Mouse (Mus musculus): ENCODE data around the gene Stk33.

Stk33 gene

DNA sequence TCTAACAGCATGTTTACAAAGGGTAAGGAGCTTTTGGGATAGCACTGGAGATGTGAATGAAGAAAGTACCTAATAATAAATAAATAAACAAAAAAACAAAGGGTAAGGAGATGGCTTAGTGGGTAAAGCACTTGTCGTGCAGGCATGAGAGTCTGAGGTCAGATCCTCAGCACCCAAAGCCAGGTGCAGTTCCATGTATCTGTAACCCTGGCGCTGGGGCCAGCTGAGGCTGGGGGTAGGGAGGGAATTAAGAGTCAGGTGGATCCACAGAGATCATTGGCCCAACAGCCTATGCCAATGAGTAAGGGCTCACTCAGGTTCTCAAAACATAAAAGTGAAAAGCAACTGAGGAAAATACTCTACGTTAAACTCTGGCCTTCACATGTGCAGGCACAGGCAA is 91.6 kb downstream of the Stk33 start:
- DNase-seq: no peak

DNA sequence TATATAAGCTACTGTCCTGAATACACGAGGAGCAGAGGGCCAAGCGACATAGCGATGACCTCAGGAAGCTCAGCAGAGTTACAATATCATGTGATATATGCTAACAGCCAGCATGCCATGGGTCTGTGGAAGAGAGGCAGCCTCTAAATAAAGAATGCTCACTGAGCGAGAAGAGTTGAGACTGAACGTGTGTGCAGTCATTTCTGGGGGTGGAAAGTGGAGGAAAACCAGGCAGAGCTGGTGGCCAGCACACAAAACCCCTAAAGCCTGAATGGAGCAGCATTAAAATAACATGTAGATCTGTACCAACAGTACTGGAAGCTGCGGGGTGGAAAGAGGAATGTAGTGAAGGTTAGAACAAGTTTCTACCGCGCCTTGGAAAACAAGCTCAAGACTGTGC is 107.2 kb downstream of the Stk33 start:
- DNase-seq: no peak

DNA sequence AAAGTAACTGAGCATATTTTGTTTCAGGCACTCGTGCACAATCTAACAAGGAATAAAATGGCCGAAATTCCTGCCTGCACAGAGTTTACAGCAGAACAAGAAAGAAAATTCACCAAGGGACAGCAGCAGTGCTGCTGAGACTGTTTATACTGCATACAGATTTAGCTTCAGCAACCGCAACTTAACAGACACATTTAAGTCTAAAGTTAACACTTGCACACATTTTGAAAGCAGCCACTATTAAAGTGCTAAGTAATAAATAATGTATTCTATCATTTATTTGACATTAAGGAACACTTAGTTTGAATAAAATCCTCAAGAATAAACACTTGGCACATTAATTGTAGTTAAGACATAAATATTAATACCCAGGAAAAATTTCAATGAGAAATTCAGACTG is 110.1 kb downstream of the Stk33 start:
- no peak for DNase-seq

DNA sequence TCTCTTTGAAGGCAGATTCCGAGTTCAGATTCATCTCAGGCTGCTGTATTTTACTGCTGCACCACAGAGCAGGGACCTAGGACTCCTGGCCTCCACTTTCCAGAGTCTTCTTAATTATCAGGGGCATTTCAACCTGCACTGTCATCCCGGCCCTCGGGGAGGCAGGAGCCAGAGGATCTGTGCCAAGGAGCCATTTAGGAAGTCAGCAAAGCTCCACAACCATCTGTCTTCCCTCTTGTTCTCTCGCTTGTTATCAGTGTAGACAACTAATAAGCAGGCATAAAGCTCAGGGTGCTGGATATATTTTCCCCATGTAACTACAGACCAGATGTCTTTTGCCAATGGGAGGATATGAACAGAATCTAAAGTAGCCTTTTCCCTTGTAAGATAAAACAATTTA is 112.1 kb downstream of the Stk33 start:
- no peak for DNase-seq

DNA sequence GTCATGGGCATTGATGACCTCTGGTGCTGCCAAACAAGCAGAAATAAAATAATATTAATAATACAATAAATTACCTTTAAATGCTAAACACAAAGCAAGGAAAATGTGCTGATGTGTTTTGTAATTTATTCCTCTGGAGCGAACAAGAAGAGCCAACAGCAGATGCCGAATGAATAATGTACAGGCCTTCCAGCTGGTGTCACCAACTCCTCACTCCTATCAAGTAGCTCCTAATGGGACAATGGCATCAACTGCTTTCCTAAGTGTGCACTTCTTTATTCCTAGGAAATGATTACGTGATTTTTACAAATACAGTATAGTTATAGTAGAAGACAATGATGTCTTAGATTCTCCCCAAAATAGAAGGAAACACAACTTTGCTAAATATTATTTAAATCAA is 113.2 kb downstream of the Stk33 start:
- DNase-seq: no peak

DNA sequence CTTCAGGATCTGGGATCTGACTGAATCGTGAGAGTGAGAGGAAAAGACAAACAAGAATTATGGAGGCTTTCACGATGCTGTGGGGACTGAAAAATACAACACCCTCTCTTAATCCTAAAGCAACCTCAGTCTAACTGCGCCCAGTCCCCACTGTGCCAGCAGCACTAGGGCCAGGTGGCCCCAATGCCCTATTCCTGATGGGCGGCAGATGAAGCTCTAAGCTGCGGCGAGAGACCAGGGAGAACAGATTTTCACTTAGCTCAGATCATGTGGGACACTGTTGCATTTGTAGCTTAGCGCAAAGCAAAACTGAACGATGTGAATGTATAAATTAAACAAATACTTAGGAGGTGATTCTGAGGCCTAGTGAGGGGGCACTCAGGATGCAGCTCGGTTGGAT is 113.7 kb downstream of the Stk33 start:
- no peak for DNase-seq

DNA sequence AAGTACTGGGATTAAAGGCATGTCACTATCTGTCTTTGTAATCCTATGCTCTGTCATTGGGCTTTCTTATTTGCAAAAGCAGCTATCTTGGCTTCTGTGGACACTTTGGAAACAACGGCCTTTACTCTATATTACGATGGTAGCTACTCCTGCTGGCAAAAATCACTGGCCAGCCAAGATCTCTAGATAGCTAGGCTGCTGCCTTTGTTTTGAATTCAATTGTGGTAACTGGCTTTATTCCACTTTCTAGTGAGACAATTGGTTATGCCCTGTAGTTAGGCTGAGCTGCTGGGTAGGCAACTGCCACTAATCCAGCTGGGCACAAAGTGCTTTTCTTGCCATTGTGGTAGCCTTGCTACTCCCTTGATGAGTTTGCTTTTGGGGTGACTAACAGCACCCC is 129.4 kb downstream of the Stk33 start:
- no peak for DNase-seq

DNA sequence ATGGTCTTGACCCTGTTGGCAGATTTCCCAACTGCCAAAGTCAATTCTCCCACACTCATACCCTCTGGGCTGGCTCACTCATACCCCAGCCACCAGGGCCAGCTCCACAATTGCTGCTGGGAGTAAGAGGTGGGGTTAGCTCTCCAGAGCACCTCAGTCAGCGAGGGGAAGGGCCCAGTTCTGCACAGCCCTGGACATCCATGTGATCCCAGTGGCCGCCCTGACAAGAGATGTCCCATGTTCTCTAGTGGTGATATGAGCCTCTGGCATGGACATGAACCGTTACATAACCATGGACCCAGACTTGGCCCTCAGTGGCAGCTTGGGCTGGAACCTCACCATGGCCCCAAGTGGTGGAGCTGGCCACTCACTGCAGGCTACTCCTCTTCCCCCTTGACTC is 143.1 kb downstream of the Stk33 start:
- DNase-seq: no peak

DNA sequence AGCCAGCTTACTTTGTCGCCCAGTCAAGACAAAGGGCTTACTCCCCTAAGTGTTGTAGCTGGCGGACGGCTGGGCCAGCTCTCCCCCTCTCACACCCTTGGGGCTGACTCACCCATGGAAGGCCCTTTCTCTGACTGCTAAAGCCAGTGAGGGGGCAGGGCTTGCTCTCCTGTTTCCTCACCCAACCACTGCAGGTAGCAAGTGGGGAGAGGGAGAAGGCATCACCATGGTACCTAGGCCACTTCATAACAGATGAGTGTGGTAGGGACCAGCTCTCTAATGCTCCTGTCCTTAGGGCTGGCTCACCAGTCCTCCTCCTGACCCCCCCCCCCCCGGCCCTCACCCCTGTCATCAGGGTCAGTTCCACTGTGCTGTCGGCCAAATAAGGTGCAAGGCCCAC is 143.5 kb downstream of the Stk33 start:
- DNase-seq: no peak

DNA sequence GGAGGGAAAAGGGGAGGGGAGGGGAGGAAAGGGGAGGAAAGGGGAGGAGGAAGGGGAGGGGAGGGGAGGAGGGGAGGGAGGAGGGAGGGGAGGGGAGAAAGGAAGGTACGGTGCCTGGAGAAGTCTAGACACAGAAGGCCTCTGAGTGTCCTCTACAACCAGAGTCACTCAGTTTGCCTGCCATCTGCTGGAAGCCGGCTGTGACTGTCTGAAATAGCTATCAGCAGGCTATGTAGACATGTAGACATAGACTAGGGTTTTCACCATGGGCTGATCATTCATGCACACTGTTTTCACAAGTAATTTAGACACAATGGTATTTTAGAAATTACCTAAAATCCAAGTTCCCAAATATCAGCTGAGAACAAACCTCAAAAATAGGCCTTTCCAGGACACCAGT is 148.4 kb downstream of the Stk33 start:
- DNase-seq: no peak

DNA sequence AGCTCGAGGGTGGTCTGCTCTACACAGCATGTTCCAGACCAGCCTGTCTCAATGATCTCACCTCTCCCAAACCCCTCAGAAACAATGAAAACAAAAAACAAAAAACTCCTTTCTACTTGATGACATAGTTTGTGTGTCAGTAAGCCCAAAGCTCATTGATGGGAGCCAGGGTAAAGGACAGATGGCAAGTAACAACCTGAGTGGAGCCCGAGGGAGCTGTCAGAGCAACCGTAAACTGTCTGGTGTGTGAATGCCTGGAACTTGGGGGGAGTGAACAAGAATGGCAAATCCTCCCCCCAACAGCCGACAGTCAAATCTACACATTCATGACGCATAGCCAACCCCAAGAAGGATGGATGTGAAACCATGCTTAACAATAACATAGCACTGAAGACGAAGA is 149.8 kb downstream of the Stk33 start:
- DNase-seq: no peak

DNA sequence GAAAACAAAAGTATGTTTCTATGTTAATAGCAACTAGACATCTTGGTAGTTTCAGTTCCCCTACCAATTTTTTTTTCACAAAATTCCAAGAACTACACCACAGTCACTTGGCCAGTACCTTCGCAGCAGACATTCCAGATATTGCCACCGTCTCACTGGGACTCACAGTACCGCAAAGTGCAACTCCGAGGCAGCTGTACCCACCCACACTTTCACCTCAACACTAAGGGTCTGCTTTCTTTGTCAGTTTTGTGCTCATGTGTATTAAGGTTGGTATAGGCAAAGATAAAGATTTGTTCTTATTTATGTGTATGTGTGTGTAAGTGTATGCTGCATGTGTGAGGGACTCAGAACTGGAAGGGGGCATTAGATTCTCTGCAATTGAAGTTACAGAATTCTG is 156.8 kb downstream of the Stk33 start:
- DNase-seq: no peak

DNA sequence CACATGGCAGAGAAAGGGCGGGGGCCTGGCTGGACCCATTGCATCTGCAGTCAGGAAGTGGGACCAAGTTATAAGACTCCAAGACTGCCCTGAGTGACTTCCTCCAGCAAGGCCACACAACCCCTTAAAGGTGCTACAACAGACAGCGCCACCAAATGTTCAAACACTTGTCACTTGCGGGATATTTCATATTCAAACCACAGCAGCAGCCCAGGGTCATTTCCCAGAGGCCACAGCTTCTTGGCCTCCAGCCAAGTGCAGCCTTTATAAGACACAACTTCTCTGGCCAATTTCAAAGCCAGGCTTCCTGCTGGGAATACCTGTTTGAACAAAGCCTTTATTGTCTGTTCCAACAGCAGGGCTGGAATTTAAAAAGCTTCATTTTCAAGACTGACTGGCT is 162.3 kb downstream of the Stk33 start:
- no peak for DNase-seq

DNA sequence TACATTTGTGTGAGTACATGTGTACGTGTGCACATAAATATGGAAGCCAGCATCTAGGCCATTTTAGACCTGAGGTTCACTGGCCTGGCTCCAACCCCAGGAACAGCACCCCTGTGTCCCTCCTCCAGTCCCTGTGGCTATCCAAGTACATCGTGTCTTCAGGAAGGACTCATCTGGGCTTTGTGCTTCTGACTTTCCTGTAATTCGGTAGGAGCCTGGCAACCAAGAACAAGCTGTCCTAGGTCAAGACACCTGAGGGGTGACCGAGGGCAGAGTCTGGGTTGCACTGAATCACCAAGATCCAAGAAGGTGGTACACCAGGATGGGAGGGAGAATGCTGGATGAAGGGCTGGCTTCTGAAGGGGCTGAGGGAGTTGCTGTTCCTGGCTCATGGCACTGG is 163.0 kb downstream of the Stk33 start:
- DNase-seq: no peak

DNA sequence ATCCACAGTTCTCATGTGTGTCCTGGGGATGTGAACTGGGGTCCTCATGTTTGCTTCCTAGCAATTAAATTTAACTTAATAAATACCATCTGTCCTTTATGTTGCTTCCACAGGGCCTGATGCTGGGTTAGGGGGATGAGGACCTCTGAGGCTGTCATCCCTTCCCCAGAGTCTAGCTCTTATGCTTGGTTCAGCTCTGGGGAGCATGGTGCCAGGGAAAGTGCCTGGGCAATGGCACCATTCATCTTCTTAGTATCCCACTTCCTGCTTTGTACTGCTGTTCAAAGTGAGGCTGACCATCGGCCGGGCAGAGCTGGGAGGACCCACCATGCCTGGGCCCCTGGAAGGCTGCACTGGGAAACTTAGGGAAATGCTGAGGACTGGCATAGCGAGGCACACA is 163.7 kb downstream of the Stk33 start:
- no peak for DNase-seq

DNA sequence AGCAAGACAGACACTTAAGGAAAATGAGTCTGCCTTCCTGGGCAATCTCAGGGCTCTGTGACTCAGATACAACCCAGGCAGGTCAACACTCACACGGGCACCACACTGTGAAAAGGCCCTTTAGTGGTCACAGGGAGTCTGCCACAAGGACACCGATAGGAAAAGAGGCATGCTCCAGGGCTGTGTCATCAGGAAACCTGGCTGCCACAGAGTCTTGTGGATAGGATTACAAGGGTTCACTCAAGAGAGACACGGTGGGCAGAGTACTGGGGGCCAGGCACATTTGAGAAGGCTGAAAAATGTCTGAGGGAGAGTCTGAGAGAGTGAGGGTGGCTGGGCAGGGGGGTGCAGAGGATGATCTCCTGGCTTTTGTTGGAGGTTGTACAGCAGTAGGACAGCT is 164.6 kb downstream of the Stk33 start:
- DNase-seq: no peak

DNA sequence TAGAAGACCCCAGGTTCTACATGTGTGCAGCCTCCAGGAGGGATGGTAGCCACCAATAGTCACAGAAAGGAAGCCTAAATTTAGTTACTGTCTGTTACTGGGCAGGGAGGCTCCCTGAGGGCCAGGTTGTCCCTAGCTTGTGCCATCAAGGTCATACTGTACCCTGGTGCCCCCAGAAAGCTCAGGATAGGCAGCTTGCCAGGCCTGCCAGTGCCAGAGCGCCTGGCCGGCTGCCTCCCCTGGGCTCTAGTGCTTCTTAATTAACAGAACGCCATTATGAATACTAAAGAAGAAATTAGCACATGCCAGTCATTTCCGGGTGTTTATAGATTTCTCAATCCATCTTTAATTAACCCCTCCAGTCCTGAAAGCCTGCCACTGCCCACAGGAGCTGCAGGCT is 169.8 kb downstream of the Stk33 start:
- DNase-seq: no peak

DNA sequence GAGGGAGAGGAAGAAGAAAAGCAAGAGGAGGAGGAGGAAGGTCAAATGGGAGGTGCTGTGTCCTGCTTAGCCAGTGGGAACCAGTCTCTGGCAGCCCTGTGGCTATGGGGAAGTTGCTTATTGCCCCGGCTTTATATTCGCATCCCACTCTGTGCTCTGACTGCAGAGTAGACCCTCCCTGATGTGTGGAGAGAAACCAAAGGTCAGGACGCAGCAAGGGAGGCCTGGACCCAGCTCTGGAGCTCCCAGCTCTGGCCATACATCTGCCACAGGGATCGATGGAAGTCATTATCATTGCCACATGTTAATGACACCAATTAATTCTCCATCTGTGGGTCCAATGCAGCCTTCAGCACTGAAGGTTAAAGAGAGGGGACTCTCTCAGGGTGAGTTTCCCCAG is 171.5 kb downstream of the Stk33 start:
- no peak for DNase-seq

DNA sequence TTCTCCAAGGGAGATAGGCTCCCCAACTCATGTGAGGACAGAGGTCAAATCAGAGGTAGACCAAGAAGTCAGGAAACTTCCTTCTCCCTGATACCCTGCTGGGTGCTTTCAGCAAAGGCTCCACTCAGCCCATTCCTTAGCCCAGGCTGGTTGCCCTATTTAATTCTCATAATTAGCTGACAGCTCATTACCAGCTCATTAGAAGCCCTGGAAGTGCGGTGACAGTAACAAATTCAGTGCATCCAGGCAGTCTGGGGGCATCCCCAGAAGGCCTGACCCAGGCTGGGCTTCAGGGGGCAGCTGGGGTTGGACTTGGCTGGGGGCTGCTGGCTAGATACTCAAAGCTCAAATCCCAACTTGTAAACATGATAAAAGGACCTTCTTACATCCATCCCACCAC is 172.7 kb downstream of the Stk33 start:
- no peak for DNase-seq

DNA sequence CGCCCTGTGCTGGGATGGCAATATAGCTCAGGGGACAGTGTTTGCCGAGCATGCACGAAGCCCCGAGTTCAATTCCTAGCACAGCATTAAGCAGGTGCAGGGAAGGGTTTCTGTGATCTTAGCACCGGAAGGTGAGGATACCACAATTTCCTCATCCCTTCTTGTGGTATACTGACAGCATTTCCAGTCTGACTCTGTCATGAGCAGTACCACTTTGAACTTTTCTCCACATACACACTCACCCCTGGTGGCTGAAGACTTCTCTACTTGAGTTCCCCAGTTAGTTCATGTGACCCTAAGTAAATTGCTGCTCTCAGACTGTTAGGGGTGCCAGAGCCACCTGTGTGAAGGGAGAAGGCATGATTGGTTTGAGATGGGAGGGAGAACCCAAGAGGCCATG is 173.3 kb downstream of the Stk33 start:
- DNase-seq: no peak

DNA sequence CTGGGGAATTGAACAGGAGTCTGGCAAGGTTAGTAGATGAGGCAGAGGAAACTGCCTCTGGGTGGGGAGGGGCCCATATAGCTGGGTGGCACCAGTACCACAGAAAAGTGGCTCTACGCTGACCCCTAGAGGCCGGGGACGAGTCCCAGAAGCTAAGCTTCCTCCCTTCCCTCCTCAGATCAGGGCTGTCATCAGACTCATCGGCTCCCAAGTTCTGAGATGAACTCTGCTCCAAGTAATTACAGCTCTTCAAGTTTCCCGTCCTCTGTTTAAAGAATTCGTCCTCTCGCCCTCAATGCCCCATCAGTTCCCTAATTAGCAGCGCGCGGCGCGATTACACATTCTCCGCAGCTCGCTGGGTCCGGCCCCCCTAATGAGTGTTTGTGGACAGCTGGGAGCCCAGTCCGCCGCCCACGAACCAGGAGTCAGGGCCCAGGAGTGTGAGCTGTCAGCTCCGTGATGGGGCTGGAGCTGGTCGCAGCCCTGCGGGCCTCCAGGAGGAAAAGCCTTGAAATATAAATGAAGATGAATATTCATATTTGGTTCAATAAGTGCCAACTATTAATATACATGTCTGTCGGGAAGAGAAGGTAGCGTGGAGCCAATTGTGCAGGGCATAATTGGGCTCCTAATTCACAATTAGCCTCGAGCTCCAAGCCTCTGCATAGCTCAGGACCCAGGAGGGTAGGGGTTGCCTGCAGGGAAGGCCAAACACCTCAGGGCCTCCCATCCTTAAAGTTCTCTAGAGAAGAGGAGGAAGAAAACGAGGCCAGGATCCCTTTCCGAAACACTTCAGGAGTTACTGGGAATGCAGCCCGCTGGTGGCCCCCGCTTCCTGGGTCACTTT is 183.2 kb downstream of the Stk33 start:
- peak; percentile 41 to 67 for DNase-seq

DNA sequence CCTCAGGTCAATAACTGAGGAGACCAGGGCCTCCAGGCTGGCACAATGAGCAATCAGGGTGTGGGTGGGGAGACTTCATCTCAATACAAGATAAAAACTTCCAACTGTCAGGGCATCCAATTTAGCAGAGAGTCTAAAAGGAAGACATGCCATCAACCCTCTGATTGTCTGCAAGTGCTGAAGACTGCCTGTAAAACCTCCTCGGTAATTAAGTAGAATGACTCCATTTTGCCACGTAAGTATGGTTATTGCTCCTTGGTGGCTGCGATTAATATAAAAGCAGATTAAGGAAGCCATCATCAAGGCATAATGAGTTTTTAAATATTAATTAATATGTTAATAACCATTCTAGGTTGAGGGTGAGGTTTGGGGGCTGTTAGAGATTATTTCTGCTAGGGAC is 187.5 kb downstream of the Stk33 start:
- no peak for DNase-seq

DNA sequence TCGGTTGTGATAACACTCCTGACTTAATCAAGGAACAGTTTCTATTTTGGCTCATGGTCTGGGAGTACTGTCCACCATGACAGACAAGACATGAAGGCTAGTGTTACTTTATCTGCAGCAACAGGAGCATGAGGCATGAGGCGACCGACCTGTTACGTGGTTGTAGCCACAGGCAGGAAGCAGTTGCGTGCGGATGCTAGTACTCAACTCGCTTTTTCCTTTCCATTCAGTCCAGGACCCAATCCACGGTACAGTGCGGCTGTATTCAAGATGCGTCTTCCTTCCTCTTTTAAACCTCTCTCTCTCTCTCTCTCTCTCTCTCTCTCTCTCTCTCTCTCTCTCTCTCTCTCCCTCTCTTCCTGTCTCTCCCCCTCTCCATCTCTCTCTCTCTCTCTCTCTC is 194.1 kb downstream of the Stk33 start:
- no peak for DNase-seq

DNA sequence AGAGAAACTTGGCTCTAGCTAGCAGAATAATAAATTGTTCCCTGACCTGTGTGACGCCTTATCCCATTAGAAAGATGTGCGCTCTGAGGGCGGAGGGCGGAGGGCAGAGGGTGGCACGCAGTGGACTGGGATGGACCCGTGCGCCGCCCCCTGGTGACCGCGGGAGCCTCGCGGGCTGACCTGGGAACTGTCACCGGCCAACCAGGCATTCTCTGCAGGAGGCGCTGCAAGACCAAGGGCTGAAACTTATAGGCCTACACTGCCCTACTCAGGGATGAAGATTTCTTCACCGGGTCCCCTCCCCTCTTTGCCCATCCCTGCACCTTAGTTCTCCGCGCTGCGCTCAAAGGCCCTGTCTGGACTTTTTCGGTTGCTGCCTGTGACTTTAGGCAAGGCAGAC is 197.6 kb downstream of the Stk33 start:
- DNase-seq: no peak

DNA sequence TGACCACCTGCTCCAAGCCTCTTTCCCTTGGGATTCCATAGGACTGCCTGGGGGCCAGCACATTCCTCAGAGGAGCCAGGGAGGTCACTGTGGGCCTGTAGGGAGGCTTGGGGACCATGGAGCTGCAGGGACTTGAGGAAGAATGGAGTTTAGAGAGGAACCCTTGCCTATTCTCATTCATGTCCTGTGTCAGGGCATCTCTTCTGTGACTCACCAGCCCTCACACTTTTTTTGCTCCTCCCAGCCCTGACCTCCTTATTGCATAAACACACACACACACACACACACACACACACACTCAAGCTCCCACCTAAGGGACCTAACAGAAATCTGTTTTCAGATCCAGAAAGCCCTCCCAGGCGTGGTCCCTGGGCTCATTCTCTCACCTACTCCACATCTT is 199.5 kb downstream of the Stk33 start:
- no peak for DNase-seq
